Mouse (Mus musculus) liver, embryonic 11.5 days (tissue): ENCODE data around the gene Sept1. TPM values are rescaled to one million over a fixed set of nuclear protein-coding genes. Genes with fewer than 3 reads are reported as not detected.
A peak's percentile ranks its signal among the peaks of the same experiment; 100 is the strongest.

Experiments used
- ATAC-seq: fragments of 200-750 bp; cut with Nextera tagmentation; replicated peaks from 2 replicates; pipeline ENCODE4 v1.8.0; 2017; ENCODE audit warnings: moderate number of reproducible peaks, mild to moderate bottlenecking, moderate TSS enrichment, moderate library complexity; ENCODE audit not compliant: low FRiP score
- DNase-seq: peaks from one replicate; pipeline ENCODE4 v3.0.0-alpha.2; 2017; ENCODE audit warnings: low spot score
- H3K27ac ChIP-seq: fragments of 300-500 bp; sonication (generic); 2 replicates; pipeline ENCODE4 v1.5.1; 2014; ENCODE audit warnings: mild to moderate bottlenecking, low read depth, low read length, control low read depth
- H3K27me3 ChIP-seq: fragments of 300-500 bp; sonication (generic); replicated peaks from 2 replicates; pipeline ENCODE4 v1.6.1; 2014; ENCODE audit warnings: low read length, mixed read lengths; ENCODE audit not compliant: control insufficient read depth, insufficient read depth
- H3K36me3 ChIP-seq: fragments of 300-500 bp; sonication (generic); 2 replicates; pipeline ENCODE4 v1.6.1; 2014; ENCODE audit warnings: mild to moderate bottlenecking, low read length, moderate library complexity, mixed read lengths; ENCODE audit not compliant: control insufficient read depth, insufficient read depth
- H3K4me1 ChIP-seq: fragments of 300-500 bp; sonication (generic); replicated peaks from 2 replicates; pipeline ENCODE4 v1.6.1; 2014; ENCODE audit warnings: low read length, mixed read lengths; ENCODE audit not compliant: control insufficient read depth, insufficient read depth
- H3K4me2 ChIP-seq: fragments of 300-500 bp; sonication (generic); 2 replicates; pipeline ENCODE4 v1.6.1; 2014; ENCODE audit warnings: mild to moderate bottlenecking, control low read depth, moderate library complexity
- H3K4me3 ChIP-seq: fragments of 300-500 bp; sonication (generic); 2 replicates; pipeline ENCODE4 v1.5.1; 2014; ENCODE audit warnings: low read depth, low read length, control low read depth
- H3K9ac ChIP-seq: fragments of 300-500 bp; sonication (generic); 2 replicates; pipeline ENCODE4 v1.6.1; 2014; ENCODE audit warnings: low read depth, low read length, control low read depth
- H3K9me3 ChIP-seq: fragments of 300-500 bp; sonication (generic); 2 replicates; pipeline ENCODE4 v1.6.1; 2016; ENCODE audit warnings: low read length, inconsistent platforms, mixed read lengths; ENCODE audit not compliant: control insufficient read depth
- WGBS: fragments of 180-500 bp; shearing (Covaris S2); extraction: QIAGEN DNeasy Blood & Tissue Kit; methylation state at CpG from one replicate; pipeline ENCODE4 v1.1.7; 2014; 5-methylcytosine and 5-hydroxymethylcytosine counted together
- polyA plus RNA-seq: library from polyadenylated mRNA; unstranded; fragments of >200 nt; fragmentation: Nextera tagmentation; extraction: Ambion mirVana; gene quantifications from 2 replicates; pipeline ENCODE4 v1.2.1, GENCODE M21; 2014

The Sept1 gene
- polyA plus RNA-seq = 14.9 and 17.5 TPM in 2 replicates

DNA sequence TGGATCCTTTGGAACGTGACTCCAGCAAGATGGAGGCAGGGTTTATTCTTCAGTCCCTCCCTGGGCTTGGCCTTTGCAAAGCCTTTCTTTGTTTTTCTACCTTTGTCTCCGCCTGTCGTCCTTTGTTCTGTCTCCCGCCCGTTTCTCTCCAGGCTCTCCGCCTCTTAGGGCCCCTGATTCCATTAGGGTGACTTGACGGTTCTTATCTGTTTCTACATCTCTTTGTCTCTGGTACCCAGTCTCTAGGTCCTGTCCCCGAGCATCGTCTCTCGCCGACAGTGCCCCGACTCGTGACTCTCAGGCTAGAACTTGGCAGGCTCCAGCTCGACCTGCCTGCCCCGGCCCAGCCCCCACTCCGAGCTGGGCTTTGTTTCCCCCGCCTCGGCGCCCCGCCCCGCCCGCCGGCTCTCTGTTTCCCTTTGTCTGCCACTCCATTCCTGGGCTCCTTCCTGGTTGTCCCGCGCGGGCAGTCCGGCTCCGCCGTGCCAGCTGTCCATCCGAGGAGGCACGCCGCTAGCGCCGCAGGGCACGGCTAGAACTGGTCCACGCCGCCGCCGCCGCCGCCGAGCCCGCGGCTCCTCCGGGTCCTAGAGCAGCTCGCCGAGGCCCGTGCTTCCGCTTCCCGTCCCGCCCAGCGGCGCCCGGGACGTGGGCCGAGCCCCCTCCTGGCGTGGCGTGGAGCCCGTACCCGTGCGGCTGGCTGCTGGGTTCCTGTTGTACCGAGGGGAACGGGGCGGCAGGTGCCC, at the start of gene Sept1, which contains the start of gene Zfp553:
TSS of gene Sept1 (minus strand) at position 509 of the 746 bp plus-strand sequence.
TSS of gene Zfp553 (plus strand) at position 440 of the 746 bp plus-strand sequence.
- Histone ChIP-seq H3K4me2 (peak within 1 kb of the TSS; percentile 84), H3K4me1 (peaks cover 11% of the 10 kb centered on the region), H3K36me3 (peaks cover 33% of the 10 kb centered on the region), H3K27me3 (no peaks in the 10 kb centered on the region), H3K9me3 (no peaks in the 10 kb centered on the region), H3K4me3 (peak within 1 kb of the TSS; percentile 97), H3K27ac (peak within 1 kb of the TSS; percentile 97), H3K9ac (peak within 1 kb of the TSS; percentile 97)
- ATAC-seq (peak; percentile 88), DNase-seq (peak; percentile 92)
- WGBS = under 1% methylated on average over 64 of the region's 64 CpGs

DNA sequence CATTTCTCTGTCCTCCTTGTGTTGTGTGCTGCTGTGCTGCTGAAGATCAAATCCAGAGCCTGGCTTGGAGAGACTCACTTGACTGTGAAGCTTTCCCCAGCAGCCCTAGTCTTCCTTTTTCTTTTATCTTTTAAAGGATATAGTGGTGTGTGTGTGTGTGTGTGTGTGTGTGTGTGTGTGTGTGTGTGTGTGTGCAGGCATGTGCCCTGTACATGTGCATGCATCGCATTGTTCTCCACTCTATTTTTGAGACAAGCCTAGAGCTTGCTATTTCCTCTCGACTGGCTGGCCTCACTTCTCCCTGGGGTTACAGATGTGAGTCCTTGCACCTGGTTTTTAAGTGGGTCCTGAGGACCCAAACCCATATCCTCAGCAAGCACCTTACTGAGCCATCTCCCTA, 49.3 kb upstream of the Sept1 start:
- no peak overlapping the region for H3K27ac ChIP-seq
- no peak overlapping the region for H3K9ac ChIP-seq
- whole genome bisulfite sequencing = 75% methylated on average over 2 of the region's 2 CpGs
- no peak overlapping the region for H3K4me2 ChIP-seq
- ATAC-seq (no peak), DNase-seq (no peak)
- H3K27me3 ChIP-seq = no peaks in the 10 kb centered on the region
- H3K9me3 ChIP-seq = no peaks in the 10 kb centered on the region
- no peaks in the 10 kb centered on the region for H3K36me3 ChIP-seq
- no peak overlapping the region for H3K4me3 ChIP-seq
- H3K4me1 ChIP-seq = peaks cover 36% of the 10 kb centered on the region

- WGBS = 27% methylated on average over 4 of the region's 4 CpGs
- Histone ChIP-seq H3K4me1 (peaks cover 36% of the 10 kb centered on the region), H3K4me2 (no peak overlapping the region), H3K36me3 (no peaks in the 10 kb centered on the region), H3K27me3 (no peaks in the 10 kb centered on the region), H3K9ac (no peak overlapping the region), H3K9me3 (no peaks in the 10 kb centered on the region), H3K27ac (no peak overlapping the region), H3K4me3 (no peak overlapping the region)
- DNase-seq (no peak), ATAC-seq (no peak)
Observed at GRCm38 (mm10) chr7:127281114-127281513, 48.2 kb upstream of the Sept1 start.

- Histone ChIP-seq H3K4me3 (no peak overlapping the region), H3K4me2 (no peak overlapping the region), H3K9ac (no peak overlapping the region), H3K4me1 (peaks cover 32% of the 10 kb centered on the region), H3K27me3 (no peaks in the 10 kb centered on the region), H3K9me3 (no peaks in the 10 kb centered on the region), H3K36me3 (no peaks in the 10 kb centered on the region), H3K27ac (no peak overlapping the region)
- 74% methylated on average over 3 of the region's 3 CpGs for WGBS
- no peak for DNase-seq
- ATAC-seq = no peak
Observed at GRCm38 (mm10) chr7:127280092-127280491, 47.2 kb upstream of the Sept1 start.

GRCm38 (mm10) chr7:127278311-127278710, 45.4 kb upstream of the Sept1 start:
- Histone ChIP-seq H3K27ac (no peak overlapping the region), H3K9ac (no peak overlapping the region)
- no peak for DNase-seq

DNA sequence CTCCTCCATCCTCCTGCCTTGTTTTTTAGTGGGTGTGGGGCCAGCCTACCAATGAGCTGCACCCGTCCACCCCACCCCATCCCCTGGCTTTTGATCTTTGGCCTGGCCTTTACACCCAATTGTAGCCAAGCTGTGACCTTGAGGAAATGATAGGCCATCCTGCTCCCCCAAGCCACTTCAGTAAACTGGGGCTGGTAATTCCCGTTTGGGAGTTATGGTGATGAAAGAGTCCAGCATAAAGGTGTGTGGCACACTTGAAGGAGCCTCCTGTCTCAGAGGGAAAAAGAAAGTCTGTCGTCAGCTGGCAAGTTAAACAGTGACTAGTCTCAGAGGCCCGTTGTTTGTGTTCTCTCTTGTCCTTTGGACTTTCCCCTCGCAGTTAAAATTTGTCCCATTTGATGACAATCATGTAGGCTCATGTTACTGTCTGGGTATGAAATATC, 43.6 kb upstream of the Sept1 start:
- no peak for ATAC-seq
- DNase-seq = no peak
- peaks cover 55% of the 10 kb centered on the region for H3K4me1 ChIP-seq
- WGBS = 63% methylated on average over 5 of the region's 5 CpGs
- no peaks in the 10 kb centered on the region for H3K9me3 ChIP-seq
- H3K27ac ChIP-seq = peak overlapping the region; percentile 40
- peak overlapping the region; percentile 22; the same call in 1 of the 2 replicates for H3K4me2 ChIP-seq
- no peak overlapping the region for H3K9ac ChIP-seq
- H3K36me3 ChIP-seq = peaks cover 11% of the 10 kb centered on the region
- H3K4me3 ChIP-seq = no peak overlapping the region
- no peaks in the 10 kb centered on the region for H3K27me3 ChIP-seq

More at GRCm38 (mm10) chr7:127278311-127278710, 45.4 kb upstream of the Sept1 start:
- WGBS = 20% methylated on average over 8 of the region's 8 CpGs
- H3K4me1 ChIP-seq = peaks cover 41% of the 10 kb centered on the region
- no peaks in the 10 kb centered on the region for H3K9me3 ChIP-seq
- no peaks in the 10 kb centered on the region for H3K27me3 ChIP-seq
- H3K4me3 ChIP-seq = no peak overlapping the region
- H3K4me2 ChIP-seq = no peak overlapping the region
- ATAC-seq = 0 out of 2 replicates have a peak, but pooled peaks have one; percentile 27
- no peaks in the 10 kb centered on the region for H3K36me3 ChIP-seq

DNA sequence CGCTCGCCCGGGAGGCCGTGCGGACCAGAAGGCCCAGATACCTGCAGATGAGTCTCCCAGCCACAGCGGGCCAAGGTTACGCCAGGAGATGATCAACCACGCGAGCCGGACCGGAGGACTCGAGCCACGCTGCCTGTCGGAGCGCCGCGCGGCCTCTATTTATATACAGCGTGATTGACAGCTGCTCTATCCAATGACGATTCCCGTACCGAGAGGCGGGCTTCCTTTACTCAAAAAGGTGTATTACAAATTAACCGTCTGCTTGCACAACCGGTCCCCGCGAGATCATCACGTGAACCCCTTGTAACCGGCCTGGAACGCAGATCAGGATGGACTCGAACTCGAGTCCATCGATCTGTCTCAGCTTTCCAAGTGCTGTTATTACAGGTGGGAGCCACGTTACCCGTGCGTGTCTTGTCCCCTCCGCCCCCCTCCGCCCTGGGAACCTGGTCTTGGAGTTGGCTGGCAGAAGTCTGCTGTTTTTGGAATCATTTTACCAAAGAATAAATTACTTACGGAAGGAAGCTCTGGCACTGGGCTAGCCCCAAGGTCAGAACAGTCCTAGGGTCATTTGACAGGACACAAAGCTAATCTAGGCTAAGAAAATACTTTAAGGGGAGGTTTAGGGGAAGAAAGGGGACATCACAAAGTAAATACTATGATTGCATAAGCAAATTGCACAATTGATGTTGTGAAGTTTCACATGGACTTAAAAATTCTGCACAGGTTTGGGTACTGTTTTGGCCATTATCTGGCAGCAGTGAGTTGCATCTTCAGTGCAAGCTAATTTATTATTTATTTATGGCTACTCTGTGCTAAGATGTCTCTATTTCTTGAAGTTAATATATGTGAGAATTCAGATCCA, 41.2 kb upstream of the Sept1 start, which contains the start of gene Sephs2:
TSS of gene Sephs2 (minus strand) at position 131 of the 865 bp plus-strand sequence.
- 2% methylated on average over 39 of the region's 39 CpGs for WGBS
- H3K9me3 ChIP-seq = no peaks in the 10 kb centered on the region
- no peaks in the 10 kb centered on the region for H3K27me3 ChIP-seq
- peak within 1 kb of the TSS; percentile 99 for H3K4me3 ChIP-seq
- H3K36me3 ChIP-seq = peaks cover 19% of the 10 kb centered on the region
- DNase-seq (peak; percentile 90), ATAC-seq (peak; percentile 89)
- peak within 1 kb of the TSS; percentile 90 for H3K27ac ChIP-seq
- H3K4me2 ChIP-seq = peak within 1 kb of the TSS; percentile 85
- peak within 1 kb of the TSS; percentile 99 for H3K9ac ChIP-seq
- peaks cover 47% of the 10 kb centered on the region for H3K4me1 ChIP-seq

DNA sequence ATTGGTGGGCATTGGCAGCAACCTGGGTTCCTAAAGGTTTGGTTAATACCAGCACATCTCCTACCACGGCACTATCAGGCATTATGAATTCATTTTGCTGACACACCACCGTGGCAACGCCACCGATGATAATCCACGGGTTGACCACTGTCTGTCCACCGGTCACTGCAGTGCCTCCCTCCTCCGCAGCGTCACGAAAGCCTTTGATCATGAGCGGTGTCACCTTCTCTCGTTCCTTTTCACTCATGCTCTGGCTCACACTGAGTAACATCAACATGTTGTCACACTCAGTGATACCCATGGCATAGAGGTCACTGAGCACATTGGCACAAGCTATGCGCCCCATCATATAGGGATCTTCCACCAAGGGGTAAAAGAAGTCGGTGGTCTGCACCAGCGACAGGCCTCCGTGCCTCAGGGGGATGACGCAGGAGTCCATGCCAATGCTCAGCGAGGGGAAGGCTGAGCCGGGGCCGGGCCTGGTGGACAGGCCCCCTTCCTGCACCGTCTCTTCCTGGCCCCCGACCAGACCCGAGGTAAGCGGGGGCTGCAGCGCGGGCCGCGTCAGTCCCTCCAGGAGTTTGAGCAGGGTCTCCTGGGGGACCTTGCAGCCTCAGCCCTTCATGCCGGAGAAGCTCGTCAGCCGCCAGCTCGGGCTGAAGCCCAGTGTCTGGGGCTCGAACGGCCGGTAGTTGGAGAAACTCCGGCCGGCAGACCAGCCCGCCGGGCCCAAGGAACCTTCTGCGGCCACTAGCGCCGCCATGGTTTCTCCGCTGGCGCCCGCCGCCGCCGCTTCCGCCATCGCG, 40.4 kb upstream of the Sept1 start:
- Histone ChIP-seq H3K9ac (peak overlapping the region; percentile 99), H3K4me3 (peak overlapping the region; percentile 99), H3K36me3 (peaks cover 21% of the 10 kb centered on the region), H3K4me1 (peaks cover 40% of the 10 kb centered on the region), H3K9me3 (no peaks in the 10 kb centered on the region), H3K27me3 (no peaks in the 10 kb centered on the region), H3K27ac (peak overlapping the region; percentile 90), H3K4me2 (peak overlapping the region; percentile 85)
- 10% methylated on average over 50 of the region's 50 CpGs for WGBS
- DNase-seq = no peak
- peak; percentile 54 for ATAC-seq
